In genomic region chr7:100281596-100281995, GRCm38 (mm10) we compare ENCODE assay signal across 30 mouse cellular contexts. TPM values are rescaled to one million over a fixed set of nuclear protein-coding genes. Genes with fewer than 3 reads are reported as not detected.
DNase-seq lines count a peak whose midpoint lies in the region; ATAC-seq and TF ChIP-seq lines count a peak whose summit lies in the region.
"Had no signal": no experiment of that assay in that cellular context is flagged by ENCODE, and none has a peak within 500 bp of the region (broad histone marks: within the 10 kb centered on the region; RNA-seq: fewer than 3 reads in every experiment).

No protein-coding gene starts in this region.

- ATAC-seq in midbrain, embryonic 14.5 days (ENCODE audit: low FRiP score, low TSS enrichment): no peak
- no peak for ATAC-seq in midbrain, embryonic 13.5 days
- ATAC-seq: intestine, embryonic 16.5 days had no signal

- 0 out of 2 replicates have a peak, but pooled peaks cover 8% of the 10 kb centered on the region for H3K4me1 ChIP-seq in midbrain, embryonic 14.5 days (ENCODE audit: control insufficient read depth, insufficient read depth, low read length)
- peaks cover 12% of the 10 kb centered on the region for H3K4me1 ChIP-seq in midbrain, embryonic 13.5 days (replicated peaks)
- peaks cover 15% of the 10 kb centered on the region for H3K4me1 ChIP-seq in embryonic fibroblast, embryonic 13.5 days (ENCODE audit: control insufficient read depth, insufficient read depth, low read length)
- no peaks in the 10 kb centered on the region for H3K4me1 ChIP-seq in lung, adult 2 months (ENCODE audit: control insufficient read depth, insufficient read depth, low read length)

- H3K9ac ChIP-seq in midbrain, embryonic 14.5 days (replicated peaks; ENCODE audit: low read length): no peak overlapping the region
- H3K9ac ChIP-seq in midbrain, embryonic 13.5 days (replicated peaks): no peak overlapping the region
- H3K9ac ChIP-seq: embryonic facial prominence, embryonic 12.5 days; hindbrain, embryonic 12.5 days; liver, embryonic 14.5 days; lung, embryonic 14.5 days; midbrain, embryonic 12.5 days; neural tube, embryonic 15.5 days had no signal

- TF ChIP-seq POLR2A in embryonic fibroblast, embryonic 13.5 days (IDR thresholded peaks at IDR 0.05; ENCODE audit: low read depth, low read length): no peak
- no peak for TF ChIP-seq POLR2A in lung, adult 2 months (IDR thresholded peaks at IDR 0.05; ENCODE audit: borderline replicate concordance, extremely low read depth, low read depth, low read length)

- peak; percentile 37 for DNase-seq in midbrain, embryonic 14.5 days
- DNase-seq in MN1 (ENCODE audit: low spot score): peak; percentile 62
- no peak for DNase-seq in lung, adult 2 months
- no peak for DNase-seq in retina, embryonic 14.5 days (ENCODE audit: low spot score)
- DNase-seq in frontal cortex, adult 2 months (ENCODE audit: extremely low spot score in 1 of 2, low spot score in 1 of 2): no peak
- DNase-seq: adrenal gland, adult 8-10 months; cerebellum, adult 11 months; cerebellum, adult 9-10 months; cerebellum, postnatal 36 days; gastrocnemius, postnatal 36 days; heart, adult 18-20 months; heart, postnatal 36 days; kidney, adult 8-10 months; liver; lung, embryonic 14.5 days; lung, postnatal 14 days; thymus, adult 18-20 months; thymus, postnatal 36 days had no signal

- no peak for TF ChIP-seq CTCF in embryonic fibroblast, embryonic 13.5 days (IDR thresholded peaks at IDR 0.05; ENCODE audit: borderline replicate concordance, insufficient read depth, low read length)
- TF ChIP-seq CTCF in lung, adult 2 months (IDR thresholded peaks at IDR 0.05; ENCODE audit: insufficient read depth, low read length): no peak

- H3K4me3 ChIP-seq in midbrain, embryonic 14.5 days (replicated peaks; ENCODE audit: low read depth, low read length): no peak overlapping the region
- H3K4me3 ChIP-seq in midbrain, embryonic 13.5 days (replicated peaks): no peak overlapping the region
- no peak overlapping the region for H3K4me3 ChIP-seq in embryonic fibroblast, embryonic 13.5 days (ENCODE audit: insufficient read depth, low read length)
- H3K4me3 ChIP-seq in lung, adult 2 months (replicated peaks; ENCODE audit: extremely low read depth, low read depth, low read length): no peak overlapping the region
- H3K4me3 ChIP-seq: embryonic facial prominence, embryonic 12.5 days; erythroblast, embryonic 14.5 days; hindbrain, embryonic 12.5 days; midbrain, embryonic 12.5 days; neural tube, embryonic 15.5 days had no signal

- no peaks in the 10 kb centered on the region for H3K9me3 ChIP-seq in midbrain, embryonic 14.5 days (ENCODE audit: control insufficient read depth, low read length)
- H3K9me3 ChIP-seq in midbrain, embryonic 13.5 days: no peaks in the 10 kb centered on the region
- H3K9me3 ChIP-seq: embryonic facial prominence, embryonic 12.5 days; hindbrain, embryonic 12.5 days; midbrain, embryonic 12.5 days; neural tube, embryonic 15.5 days had no signal

- peaks cover 5% of the 10 kb centered on the region; the same call in 1 of the 2 replicates for H3K27me3 ChIP-seq in midbrain, embryonic 14.5 days (ENCODE audit: control insufficient read depth, insufficient read depth, low read length)
- peaks cover 25% of the 10 kb centered on the region for H3K27me3 ChIP-seq in midbrain, embryonic 13.5 days
- H3K27me3 ChIP-seq: neural tube, embryonic 15.5 days had no signal

- no peak overlapping the region for H3K27ac ChIP-seq in midbrain, embryonic 14.5 days (replicated peaks; ENCODE audit: low read depth, low read length)
- H3K27ac ChIP-seq in midbrain, embryonic 13.5 days: no peak overlapping the region
- peak overlapping the region; percentile 89 for H3K27ac ChIP-seq in embryonic fibroblast, embryonic 13.5 days (ENCODE audit: insufficient read depth, low read length)
- H3K27ac ChIP-seq: embryonic facial prominence, embryonic 12.5 days; hindbrain, embryonic 12.5 days; kidney, postnatal 0 days; liver, embryonic 14.5 days; midbrain, embryonic 12.5 days; neural tube, embryonic 15.5 days; stomach, postnatal 0 days had no signal

- H3K4me2 ChIP-seq in midbrain, embryonic 14.5 days (ENCODE audit: low read length): no peak overlapping the region
- H3K4me2 ChIP-seq in midbrain, embryonic 13.5 days (replicated peaks): no peak overlapping the region
- H3K4me2 ChIP-seq: embryonic facial prominence, embryonic 12.5 days; heart, embryonic 11.5 days; hindbrain, embryonic 12.5 days; lung, embryonic 14.5 days; midbrain, embryonic 12.5 days; neural tube, embryonic 15.5 days had no signal

- WGBS in midbrain, embryonic 14.5 days: 52% methylated on average over 3 of the region's 3 CpGs
- WGBS in midbrain, embryonic 13.5 days: 45% methylated on average over 3 of the region's 3 CpGs
- 56% methylated on average over 3 of the region's 3 CpGs for WGBS in lung, adult 2 months

- H3K36me3 ChIP-seq in midbrain, embryonic 14.5 days (ENCODE audit: control insufficient read depth, insufficient read depth, low read length): no peaks in the 10 kb centered on the region
- no peaks in the 10 kb centered on the region for H3K36me3 ChIP-seq in midbrain, embryonic 13.5 days
- H3K36me3 ChIP-seq: embryonic facial prominence, embryonic 12.5 days; hindbrain, embryonic 12.5 days; midbrain, embryonic 12.5 days; neural tube, embryonic 15.5 days had no signal

RNA-seq across cellular contexts. Expression of gene P4ha3, which starts 3.7 kb away (rescaled TPM):
- polyA plus RNA-seq in midbrain, embryonic 14.5 days (2014; fragmentation: Nextera tagmentation; extraction: Ambion mirVana): 6.8 and 7.8 TPM in 2 replicates
- 3.6 and 5.5 TPM in 2 replicates for polyA plus RNA-seq in midbrain, embryonic 13.5 days (2015; fragmentation: Nextera tagmentation; extraction: Ambion mirVana)
- 91.9 and 100 TPM in 2 replicates for polyA plus RNA-seq in embryonic fibroblast, embryonic 13.5 days (2011; ENCODE audit: insufficient read length, low read depth, missing spikeins)
- polyA plus RNA-seq in lung, adult 2 months (2012; rRNA removed): 0.77 and 1.2 TPM in 2 replicates
- polyA plus RNA-seq in frontal cortex, adult 2 months (2012; rRNA removed): 4.7 and 4.8 TPM in 2 replicates
- polyA plus RNA-seq: erythroblast, embryonic 14.5 days had no signal

RNA-seq across cellular contexts. Expression of gene Pgm2l1, which starts 54.4 kb away (rescaled TPM):
- polyA plus RNA-seq in midbrain, embryonic 14.5 days (2014; fragmentation: Nextera tagmentation; extraction: Ambion mirVana): 30.3 and 38.3 TPM in 2 replicates
- 21.3 and 22.9 TPM in 2 replicates for polyA plus RNA-seq in midbrain, embryonic 13.5 days (2015; fragmentation: Nextera tagmentation; extraction: Ambion mirVana)
- 8.4 and 8.6 TPM in 2 replicates for polyA plus RNA-seq in embryonic fibroblast, embryonic 13.5 days (2011; ENCODE audit: insufficient read length, low read depth, missing spikeins)
- polyA plus RNA-seq in lung, adult 2 months (2012; rRNA removed): 4.6 and 5.0 TPM in 2 replicates
- polyA plus RNA-seq in frontal cortex, adult 2 months (2012; rRNA removed): 67.0 and 70.8 TPM in 2 replicates

Comparison
In these comparisons a context has a peak if more than half of its experiments do, and no peak if none do; other contexts are left out.
1. DNase-seq: peak in midbrain, embryonic 14.5 days (single experiment) and MN1 (single experiment); none in lung, adult 2 months (single experiment), retina, embryonic 14.5 days (single experiment) and frontal cortex, adult 2 months (0 of 2).
2. RNA of gene P4ha3, which starts 3.7 kb away (polyA plus RNA-seq): 91.9 to 100 TPM in embryonic fibroblast, embryonic 13.5 days; 6.8 to 7.8 TPM in midbrain, embryonic 14.5 days, 3.6 to 5.5 TPM in midbrain, embryonic 13.5 days, 4.7 to 4.8 TPM in frontal cortex, adult 2 months and 0.77 to 1.2 TPM in lung, adult 2 months; every median in the first group is over 10 times any median in the second.